Mouse (Mus musculus): ENCODE data around the gene Pald1. TPM values are rescaled to one million over a fixed set of nuclear protein-coding genes. Genes with fewer than 3 reads are reported as not detected.

Pald1 gene
- total and polyA plus RNA-seq, 2 experiments from 2014 or later = 16.8 to 25.2 TPM

DNA sequence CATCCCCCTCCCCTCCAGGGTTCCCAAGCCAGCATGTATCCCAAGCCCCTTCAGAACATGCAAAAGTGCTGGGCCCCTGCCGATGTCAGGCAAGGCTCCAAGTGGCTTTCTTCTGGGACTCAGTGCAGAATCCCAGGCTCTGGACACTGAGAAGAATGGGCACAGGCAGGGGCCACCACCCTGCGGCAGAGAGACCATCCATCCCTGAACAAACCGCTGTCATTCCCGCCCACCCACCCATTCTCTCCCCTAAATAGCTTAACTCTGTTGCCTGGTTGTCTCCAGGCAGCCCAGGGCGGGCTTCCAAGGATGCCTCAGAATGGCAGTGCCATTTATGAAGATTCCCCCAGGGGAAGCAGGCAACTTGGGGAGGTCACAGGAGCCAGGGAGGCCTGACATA, 5.7 kb upstream of the Pald1 start:
- DNase-seq (ENCODE audit: low spot score) = peak; percentile 59
- H3K27ac ChIP-seq (ENCODE audit: low read depth, low read length) = no peak overlapping the region
- H3K4me2 ChIP-seq (ENCODE audit: low read depth, low read length, poor library complexity, severe bottlenecking) = no peak overlapping the region
- 0 out of 2 replicates have a peak, but pooled peaks have one; percentile 20 for ATAC-seq (ENCODE audit: low FRiP score)
- H3K9me3 ChIP-seq (ENCODE audit: low read length) = no peaks in the 10 kb centered on the region
- H3K4me3 ChIP-seq (ENCODE audit: low read depth, low read length) = no peak overlapping the region
- no peaks in the 10 kb centered on the region for H3K27me3 ChIP-seq (ENCODE audit: insufficient read depth, low read length)
- TF ChIP-seq CTCF (IDR thresholded peaks at IDR 0.05) = no peak
- no peaks in the 10 kb centered on the region for H3K4me1 ChIP-seq (ENCODE audit: insufficient read depth, low read length)
- no peaks in the 10 kb centered on the region for H3K36me3 ChIP-seq (ENCODE audit: insufficient read depth, low read length)
- 31% methylated on average over 5 of the region's 5 CpGs for WGBS
- no peak overlapping the region for H3K9ac ChIP-seq (replicated peaks; ENCODE audit: low read length, poor library complexity, severe bottlenecking)

GRCm38 (mm10) chr10:61386284-61386683, 3.0 kb upstream of the Pald1 start:
- DNase-seq (ENCODE audit: low spot score) = no peak
- 74% methylated on average over 6 of the region's 6 CpGs for WGBS

DNA sequence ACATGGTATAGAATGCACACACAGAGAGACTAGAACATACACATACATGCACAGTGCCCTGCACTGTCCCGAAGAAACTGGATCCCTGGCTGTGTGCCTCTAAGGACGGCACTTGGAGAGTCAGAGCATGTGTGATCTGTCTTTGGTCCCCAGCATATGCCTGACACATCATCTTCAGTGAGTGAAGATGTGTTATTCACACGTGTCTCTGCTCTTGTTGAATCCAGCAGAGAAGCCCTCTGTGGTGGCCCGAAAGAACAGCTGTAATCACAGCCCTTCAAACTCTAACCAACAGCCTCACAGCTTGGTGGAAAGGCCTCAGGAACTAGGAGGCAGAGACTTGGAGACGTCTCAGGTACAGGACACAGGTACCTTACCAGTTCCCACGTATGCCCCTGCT, 1.8 kb upstream of the Pald1 start:
- TF ChIP-seq CTCF (IDR thresholded peaks at IDR 0.05) = no peak
- ATAC-seq (ENCODE audit: low FRiP score) = no peak

More at GRCm38 (mm10) chr10:61386284-61386683, 3.0 kb upstream of the Pald1 start:
- no peak for ATAC-seq (ENCODE audit: low FRiP score)
- Histone ChIP-seq H3K27me3 (ENCODE audit: insufficient read depth, low read length) (no peaks in the 10 kb centered on the region), H3K36me3 (ENCODE audit: insufficient read depth, low read length) (no peaks in the 10 kb centered on the region), H3K4me1 (ENCODE audit: insufficient read depth, low read length) (peaks cover 3% of the 10 kb centered on the region; the same call in 1 of the 2 replicates), H3K27ac (ENCODE audit: low read depth, low read length) (no peak overlapping the region), H3K9me3 (ENCODE audit: low read length) (no peaks in the 10 kb centered on the region), H3K4me3 (ENCODE audit: low read depth, low read length) (no peak overlapping the region), H3K9ac (replicated peaks; ENCODE audit: low read length, poor library complexity, severe bottlenecking) (no peak overlapping the region), H3K4me2 (ENCODE audit: low read depth, low read length, poor library complexity, severe bottlenecking) (no peak overlapping the region)
- TF ChIP-seq CTCF (IDR thresholded peaks at IDR 0.05) = no peak

GRCm38 (mm10) chr10:61383715-61384047, 351 bp upstream of the Pald1 start:
- Histone ChIP-seq H3K9ac (replicated peaks; ENCODE audit: low read length, poor library complexity, severe bottlenecking) (peak overlapping the region; percentile 65), H3K27ac (ENCODE audit: low read depth, low read length) (peak overlapping the region; percentile 43; the same call in 1 of the 2 replicates), H3K27me3 (ENCODE audit: insufficient read depth, low read length) (no peaks in the 10 kb centered on the region), H3K9me3 (ENCODE audit: low read length) (no peaks in the 10 kb centered on the region), H3K4me1 (ENCODE audit: insufficient read depth, low read length) (peaks cover 5% of the 10 kb centered on the region), H3K4me2 (ENCODE audit: low read depth, low read length, poor library complexity, severe bottlenecking) (peak overlapping the region; percentile 91), H3K36me3 (ENCODE audit: insufficient read depth, low read length) (no peaks in the 10 kb centered on the region), H3K4me3 (ENCODE audit: low read depth, low read length) (peak overlapping the region; percentile 60)
- 0 out of 2 replicates have a peak, but pooled peaks have one; percentile 22 for ATAC-seq (ENCODE audit: low FRiP score)
- WGBS = 2% methylated on average over 11 of the region's 11 CpGs
- no peak for DNase-seq (ENCODE audit: low spot score)
- TF ChIP-seq CTCF (IDR thresholded peaks at IDR 0.05) = no peak

More for the DNA sequence above, 1.8 kb upstream of the Pald1 start:
- no peaks in the 10 kb centered on the region for H3K36me3 ChIP-seq (ENCODE audit: insufficient read depth, low read length)
- WGBS = 84% methylated on average over 6 of the region's 6 CpGs
- no peak for DNase-seq (ENCODE audit: low spot score)
- no peak overlapping the region for H3K4me2 ChIP-seq (ENCODE audit: low read depth, low read length, poor library complexity, severe bottlenecking)
- H3K27ac ChIP-seq (ENCODE audit: low read depth, low read length) = no peak overlapping the region
- H3K9ac ChIP-seq (replicated peaks; ENCODE audit: low read length, poor library complexity, severe bottlenecking) = no peak overlapping the region
- H3K4me3 ChIP-seq (ENCODE audit: low read depth, low read length) = no peak overlapping the region
- peaks cover 3% of the 10 kb centered on the region for H3K4me1 ChIP-seq (ENCODE audit: insufficient read depth, low read length)
- H3K27me3 ChIP-seq (ENCODE audit: insufficient read depth, low read length) = no peaks in the 10 kb centered on the region
- H3K9me3 ChIP-seq (ENCODE audit: low read length) = no peaks in the 10 kb centered on the region

GRCm38 (mm10) chr10:61382281-61382731, 1.0 kb downstream of the Pald1 start:
- Histone ChIP-seq H3K27ac (ENCODE audit: low read depth, low read length) (peak overlapping the region; percentile 38; the same call in 1 of the 2 replicates), H3K9me3 (ENCODE audit: low read length) (no peaks in the 10 kb centered on the region), H3K4me1 (ENCODE audit: insufficient read depth, low read length) (peaks cover 5% of the 10 kb centered on the region), H3K4me3 (ENCODE audit: low read depth, low read length) (peak overlapping the region; percentile 60), H3K36me3 (ENCODE audit: insufficient read depth, low read length) (no peaks in the 10 kb centered on the region), H3K9ac (replicated peaks; ENCODE audit: low read length, poor library complexity, severe bottlenecking) (peak overlapping the region; percentile 65), H3K27me3 (ENCODE audit: insufficient read depth, low read length) (no peaks in the 10 kb centered on the region), H3K4me2 (ENCODE audit: low read depth, low read length, poor library complexity, severe bottlenecking) (peak overlapping the region; percentile 91)
- TF ChIP-seq CTCF (IDR thresholded peaks at IDR 0.05) = no peak
- ATAC-seq (ENCODE audit: low FRiP score) = 0 out of 2 replicates have a peak, but pooled peaks have one; percentile 5
- WGBS = 3% methylated on average over 8 of the region's 8 CpGs
- no peak for DNase-seq (ENCODE audit: low spot score)

DNA sequence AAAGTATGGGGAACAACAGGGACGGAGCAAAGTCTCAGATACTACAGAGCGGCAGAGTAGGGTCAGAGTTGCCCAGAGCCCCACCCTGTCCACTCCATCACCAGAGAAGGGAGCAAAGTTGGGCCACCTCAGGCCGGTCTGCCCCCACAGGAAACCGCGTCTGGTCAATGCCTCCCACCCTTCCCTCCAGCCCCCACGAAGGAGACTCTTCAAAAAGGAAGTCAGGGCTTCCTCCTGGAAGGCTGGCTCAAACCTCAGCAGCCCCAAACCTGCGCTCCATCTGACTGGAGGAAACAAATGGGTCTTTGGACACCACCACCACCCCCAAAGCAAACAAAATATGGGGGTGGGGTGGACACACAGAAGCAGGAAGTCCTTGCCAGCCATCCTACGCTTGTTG, 1.5 kb downstream of the Pald1 start:
- Histone ChIP-seq H3K27ac (ENCODE audit: low read depth, low read length) (no peak overlapping the region), H3K36me3 (ENCODE audit: insufficient read depth, low read length) (no peaks in the 10 kb centered on the region), H3K9me3 (ENCODE audit: low read length) (no peaks in the 10 kb centered on the region), H3K27me3 (ENCODE audit: insufficient read depth, low read length) (no peaks in the 10 kb centered on the region), H3K9ac (replicated peaks; ENCODE audit: low read length, poor library complexity, severe bottlenecking) (peak overlapping the region; percentile 65; the same call in 1 of the 2 replicates), H3K4me3 (ENCODE audit: low read depth, low read length) (peak overlapping the region; percentile 60), H3K4me2 (ENCODE audit: low read depth, low read length, poor library complexity, severe bottlenecking) (peak overlapping the region; percentile 91), H3K4me1 (ENCODE audit: insufficient read depth, low read length) (peaks cover 5% of the 10 kb centered on the region)
- ATAC-seq (ENCODE audit: low FRiP score) (no peak), DNase-seq (ENCODE audit: low spot score) (no peak)
- whole genome bisulfite sequencing = 29% methylated on average over 8 of the region's 8 CpGs
- TF ChIP-seq CTCF (IDR thresholded peaks at IDR 0.05) = no peak
